Mouse (Mus musculus) liver, embryonic 14.5 days (tissue): Measurements from ENCODE around the gene Mybpc2. TPM values are rescaled to one million over a fixed set of nuclear protein-coding genes. Genes with fewer than 3 reads are reported as not detected.

Experiments
- ATAC-seq: fragments of 200-750 bp; cut with Nextera tagmentation; 2 replicates; pipeline ENCODE4 v1.8.0; 2017; ENCODE audit warnings: moderate number of reproducible peaks, mild to moderate bottlenecking, moderate library complexity; ENCODE audit not compliant: insufficient read depth
- DNase-seq, 3 experiments: peaks; one replicate each; pipeline ENCODE4 v3.0.0-alpha.2; 2012 to 2013; ENCODE audit warnings: low read depth in 3 of 3, low spot score in 3 of 3
- H3K27ac ChIP-seq: fragments of 300-500 bp; sonication (generic); 2 replicates; pipeline ENCODE4 v1.5.1; 2014; ENCODE audit warnings: moderate library complexity, mild to moderate bottlenecking, control low read depth, inconsistent platforms
- H3K27me3 ChIP-seq: fragments of 300-500 bp; sonication (generic); 2 replicates; pipeline ENCODE4 v1.6.1; 2014; ENCODE audit warnings: mild to moderate bottlenecking, low read length, moderate library complexity; ENCODE audit not compliant: control insufficient read depth, insufficient read depth
- H3K36me3 ChIP-seq: fragments of 300-500 bp; sonication (generic); replicated peaks from 2 replicates; pipeline ENCODE4 v1.6.1; 2014; ENCODE audit warnings: low read depth; ENCODE audit not compliant: control insufficient read depth, insufficient read depth
- H3K4me1 ChIP-seq, 2 experiments: fragments of 200-500 bp in 1 of 2; fragments of 300-500 bp in 1 of 2; sonication (generic) in 1 of 2; replicated peaks; 2 replicates each; pipeline ENCODE4 v1.6.1; 2012 to 2014; ENCODE audit warnings: antibody characterized with exemption in 1 of 2, inconsistent platforms in 1 of 2, low read length in 1 of 2; ENCODE audit not compliant: control insufficient read depth in 2 of 2, insufficient read depth in 2 of 2
- H3K4me2 ChIP-seq: fragments of 300-500 bp; sonication (generic); 2 replicates; pipeline ENCODE4 v1.6.1; 2014; ENCODE audit warnings: low read depth, mild to moderate bottlenecking, control low read depth, moderate library complexity
- H3K4me3 ChIP-seq, 2 experiments: fragments of 200-500 bp in 1 of 2; fragments of 300-500 bp in 1 of 2; sonication (generic) in 1 of 2; 2 replicates each; pipeline ENCODE4 v1.5.1; 2012 to 2014; ENCODE audit warnings: low read depth in 2 of 2, low read length in 2 of 2, mild to moderate bottlenecking in 2 of 2, control low read depth in 1 of 2, inconsistent platforms in 1 of 2, moderate library complexity in 1 of 2; ENCODE audit not compliant: insufficient read depth in 1 of 2
- H3K9ac ChIP-seq: fragments of 300-500 bp; sonication (generic); replicated peaks from 2 replicates; pipeline ENCODE4 v1.6.1; 2014; ENCODE audit warnings: mild to moderate bottlenecking, control low read depth, moderate library complexity
- H3K9me3 ChIP-seq: fragments of 300-500 bp; sonication (generic); 2 replicates; pipeline ENCODE4 v1.6.1; 2016; ENCODE audit warnings: low read length, mixed read lengths; ENCODE audit not compliant: control insufficient read depth
- CTCF ChIP-seq: IDR thresholded peaks from 2 replicates; pipeline ENCODE4 v1.5.1; 2016; ENCODE audit warnings: antibody characterized with exemption, low read depth, control low read depth
- EP300 ChIP-seq: IDR thresholded peaks from 2 replicates; pipeline ENCODE4 v1.6.1; 2016; ENCODE audit warnings: antibody characterized with exemption, low read depth
- WGBS: fragments of 180-500 bp; shearing (Covaris S2); extraction: QIAGEN DNeasy Blood & Tissue Kit; methylation state at CpG from one replicate; pipeline ENCODE4 v1.1.7; 2014; ENCODE audit not compliant: insufficient replicate concordance; 5-methylcytosine and 5-hydroxymethylcytosine counted together
- polyA plus RNA-seq, 2 experiments: library from polyadenylated mRNA; depleted of rRNA in 1 of 2; stranded (reverse) in 1 of 2; unstranded in 1 of 2; fragments of >200 nt; fragmentation: Nextera tagmentation in 1 of 2; extraction: Ambion mirVana in 1 of 2; gene quantifications; 2 replicates each; pipeline versions ENCODE4 v1.2.1 to v1.2.3; 2012 to 2014

Mybpc2 gene
- polyA plus RNA-seq, 2 experiments, result not detected

GRCm38 (mm10) chr7:44525126-44525832 is 823 bp upstream of the Mybpc2 start:
- WGBS, result 20% methylated on average over 22 of the region's 22 CpGs
- Histone ChIP-seq H3K4me2 (no peak overlapping the region), H3K9ac (no peak overlapping the region), H3K27ac (no peak overlapping the region), H3K36me3 (no peaks in the 10 kb centered on the region), H3K4me3 (no peak overlapping the region), H3K4me1 (peaks cover 2 to 6% of the 10 kb centered on the region in 2 experiments; a peak in 2 of 4 replicates), H3K27me3 (peaks cover 29% of the 10 kb centered on the region), H3K9me3 (no peaks in the 10 kb centered on the region)
- ATAC-seq, result no peak
- DNase-seq, result no peak
- TF ChIP-seq CTCF (no peak), EP300 (no peak)

GRCm38 (mm10) chr7:44523056-44523455 is 1.4 kb downstream of the Mybpc2 start:
- no peak for TF ChIP-seq CTCF
- Histone ChIP-seq H3K4me1 (peaks cover 2% of the 10 kb centered on the region in 2 experiments; a peak in 2 of 4 replicates), H3K27me3 (peaks cover 29% of the 10 kb centered on the region), H3K4me3 (no peak overlapping the region), H3K27ac (no peak overlapping the region), H3K9ac (no peak overlapping the region), H3K9me3 (no peaks in the 10 kb centered on the region), H3K36me3 (no peaks in the 10 kb centered on the region), H3K4me2 (no peak overlapping the region)
- no peak for DNase-seq
- WGBS, result 56% methylated on average over 2 of the region's 2 CpGs
- ATAC-seq, result no peak

- Histone ChIP-seq H3K36me3 (no peaks in the 10 kb centered on the region), H3K4me1 (no peaks in the 10 kb centered on the region), H3K27ac (no peak overlapping the region), H3K9ac (no peak overlapping the region), H3K4me2 (no peak overlapping the region), H3K9me3 (no peaks in the 10 kb centered on the region), H3K27me3 (peaks cover 29% of the 10 kb centered on the region), H3K4me3 (no peak overlapping the region)
- ATAC-seq (no peak), DNase-seq (no peak)
- no peak for TF ChIP-seq EP300
- peak; percentile 76 for TF ChIP-seq CTCF
- 3% methylated on average over 20 of the region's 20 CpGs for WGBS
These were observed 2.7 kb downstream of the Mybpc2 start for GRCm38 (mm10) chr7:44521710-44522109.

GRCm38 (mm10) chr7:44520990-44521389 is 3.5 kb downstream of the Mybpc2 start:
- DNase-seq (no peak), ATAC-seq (no peak)
- Histone ChIP-seq H3K4me2 (no peak overlapping the region), H3K4me3 (no peak overlapping the region), H3K27me3 (peaks cover 29% of the 10 kb centered on the region), H3K4me1 (no peaks in the 10 kb centered on the region), H3K27ac (no peak overlapping the region), H3K9me3 (no peaks in the 10 kb centered on the region), H3K36me3 (no peaks in the 10 kb centered on the region), H3K9ac (no peak overlapping the region)
- TF ChIP-seq CTCF (no peak), EP300 (no peak)
- 52% methylated on average over 3 of the region's 3 CpGs for WGBS

GRCm38 (mm10) chr7:44519240-44519913 is 5.1 kb downstream of the Mybpc2 start:
- H3K27me3 ChIP-seq, result peaks cover 19% of the 10 kb centered on the region
- H3K4me1 ChIP-seq, result no peaks in the 10 kb centered on the region
- WGBS, result 54% methylated on average over 9 of the region's 9 CpGs
- no peak overlapping the region for H3K27ac ChIP-seq
- ATAC-seq (no peak), DNase-seq (no peak)
- no peak overlapping the region for H3K4me2 ChIP-seq
- TF ChIP-seq EP300, result no peak
- peak; percentile 53 for TF ChIP-seq CTCF
- H3K9ac ChIP-seq, result no peak overlapping the region
- no peak overlapping the region for H3K4me3 ChIP-seq
- H3K36me3 ChIP-seq, result no peaks in the 10 kb centered on the region
- H3K9me3 ChIP-seq, result no peaks in the 10 kb centered on the region
